Mouse (Mus musculus) bone marrow, adult 2 months (tissue): ENCODE measurements around the gene Prkra.

Experiments
- CTCF ChIP-seq: fragments of 200-500 bp; IDR thresholded peaks from 2 replicates; pipeline ENCODE4 v1.5.1; 2011; ENCODE audit warnings: low read length, control low read depth; ENCODE audit not compliant: control insufficient read depth, insufficient read depth
- POLR2A ChIP-seq: fragments of 200-500 bp; IDR thresholded peaks from 2 replicates; pipeline ENCODE4 v1.6.1; 2011; ENCODE audit warnings: low read depth, mild to moderate bottlenecking, control low read depth, low read length, borderline replicate concordance; ENCODE audit not compliant: control insufficient read depth

DNA sequence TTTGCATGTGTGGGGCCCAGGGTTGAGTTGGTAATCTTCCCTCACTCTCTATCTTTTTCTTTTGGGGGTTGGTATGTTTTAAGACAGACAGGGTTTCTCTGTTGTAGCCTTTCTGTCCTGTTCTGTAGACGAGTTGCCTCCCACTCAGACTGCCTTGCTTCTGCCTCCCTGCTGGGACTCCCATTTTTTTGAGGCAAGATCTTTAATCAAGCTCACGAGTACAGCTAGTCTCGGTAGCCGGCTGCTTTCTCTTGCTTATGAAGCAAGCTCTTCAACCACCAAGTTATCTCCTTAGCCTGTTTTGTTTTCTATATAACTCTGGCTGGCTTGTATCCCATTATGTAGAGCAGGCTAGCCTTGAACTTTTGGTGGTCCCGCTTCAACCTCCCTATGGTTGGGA, 46.0 kb upstream of the Prkra start:
- TF ChIP-seq POLR2A (no peak), CTCF (no peak)
